In genomic region chr4:133498160-133498724, GRCm38 (mm10) we compare ENCODE assay signal across 8 mouse cellular contexts. TPM values are rescaled to one million over a fixed set of nuclear protein-coding genes. Genes with fewer than 3 reads are reported as not detected.
DNase-seq lines count a peak whose midpoint lies in the region; ATAC-seq lines count a peak whose summit lies in the region.

Trnp1 (minus strand) TSS chr4:133498550.

- peak; percentile 81 for DNase-seq in Muller cell, postnatal 12 days (ENCODE audit: inconsistent ontology term)
- peak; percentile 87 for DNase-seq in cerebellum, adult 8-10 months
- DNase-seq in layer of hippocampus, postnatal 14 days (ENCODE audit: low spot score in 2 of 2): peak; percentile 75 to 89
- DNase-seq in retina, adult 2 months (ENCODE audit: low read depth, low spot score): peak; percentile 45
- DNase-seq in urinary bladder, adult 2 months (ENCODE audit: low spot score): peak; percentile 65

- WGBS in hindbrain, embryonic 12.5 days: under 1% methylated on average over 52 of the region's 53 CpGs
- 0% methylated on average over 46 of the region's 53 CpGs for WGBS in lung, embryonic 16.5 days

- no peaks in the 10 kb centered on the region for H3K36me3 ChIP-seq in hindbrain, embryonic 12.5 days
- no peaks in the 10 kb centered on the region for H3K36me3 ChIP-seq in lung, embryonic 16.5 days (ENCODE audit: control insufficient read depth, insufficient read depth, low read length)

- peak within 1 kb of the TSS; percentile 69 for H3K4me3 ChIP-seq in hindbrain, embryonic 12.5 days
- H3K4me3 ChIP-seq in lung, embryonic 16.5 days (ENCODE audit: low read length): peak within 1 kb of the TSS; percentile 60

- H3K27me3 ChIP-seq in hindbrain, embryonic 12.5 days: peaks cover 93% of the 10 kb centered on the region
- H3K27me3 ChIP-seq in lung, embryonic 16.5 days (ENCODE audit: control insufficient read depth, insufficient read depth, low read depth, low read length): peaks cover 68% of the 10 kb centered on the region

- H3K4me1 ChIP-seq in hindbrain, embryonic 12.5 days: peaks cover 22% of the 10 kb centered on the region
- peaks cover 16% of the 10 kb centered on the region for H3K4me1 ChIP-seq in lung, embryonic 16.5 days (replicated peaks; ENCODE audit: control insufficient read depth, insufficient read depth, low read length)

- H3K27ac ChIP-seq in hindbrain, embryonic 12.5 days: 0 out of 2 replicates have a peak within 1 kb of the TSS, but pooled peaks have one; percentile 35
- no peak within 1 kb of the TSS for H3K27ac ChIP-seq in lung, embryonic 16.5 days (ENCODE audit: low read length)

- ATAC-seq in frontal cortex, adult (ENCODE audit: low TSS enrichment): peak; percentile 78
- ATAC-seq in hindbrain, embryonic 12.5 days (ENCODE audit: low FRiP score): peak; percentile 84
- peak; percentile 91 for ATAC-seq in lung, embryonic 16.5 days (ENCODE audit: low read depth)

- no peaks in the 10 kb centered on the region for H3K9me3 ChIP-seq in hindbrain, embryonic 12.5 days (replicated peaks)
- H3K9me3 ChIP-seq in lung, embryonic 16.5 days (ENCODE audit: control insufficient read depth, low read length): no peaks in the 10 kb centered on the region

- peak within 1 kb of the TSS; percentile 100 for H3K4me2 ChIP-seq in hindbrain, embryonic 12.5 days (replicated peaks)
- peak within 1 kb of the TSS; percentile 100 for H3K4me2 ChIP-seq in lung, embryonic 16.5 days (ENCODE audit: low read depth, low read length)

- H3K9ac ChIP-seq in hindbrain, embryonic 12.5 days: peak within 1 kb of the TSS; percentile 78
- H3K9ac ChIP-seq in lung, embryonic 16.5 days (ENCODE audit: low read length): peak within 1 kb of the TSS; percentile 61

RNA-seq across cellular contexts. Expression of gene Trnp1, which starts in this region (rescaled TPM):
- 4.3 and 4.8 TPM in 2 replicates for polyA plus RNA-seq in hindbrain, embryonic 12.5 days (2016; fragmentation: Nextera tagmentation; extraction: Ambion mirVana)
- total RNA-seq in layer of hippocampus, postnatal 14 days (2021): 100 to 1,000 TPM; 188 to 190 TPM
- polyA plus RNA-seq in lung, embryonic 16.5 days (2015; fragmentation: Nextera tagmentation; extraction: Ambion mirVana): 0.18 and 0.79 TPM in 2 replicates
- polyA plus RNA-seq in urinary bladder, adult 2 months (2012; rRNA removed): 25.1 and 49.7 TPM in 2 replicates

Comparison
In these comparisons a context has a peak if more than half of its experiments do, and no peak if none do; other contexts are left out.
1. Peak in ATAC-seq, H3K4me3 ChIP-seq, H3K9ac ChIP-seq and H3K4me2 ChIP-seq in lung, embryonic 16.5 days; RNA of the gene not detected or under 1 TPM.